Mouse (Mus musculus) CD4-positive, CD25-positive, alpha-beta regulatory T cell, adult 9 weeks (primary cell): ENCODE data around the gene Ms4a14. TPM values are rescaled to one million over a fixed set of nuclear protein-coding genes. Genes with fewer than 3 reads are reported as not detected.

Source experiments
- polyA plus RNA-seq: library from polyadenylated mRNA; unstranded; fragments of 100-300 nt; shearing (Covaris generic); gene quantifications from one replicate; pipeline ENCODE4 v1.2.1, GENCODE M21; 2017

The Ms4a14 gene
- polyA plus RNA-seq = not detected

DNA sequence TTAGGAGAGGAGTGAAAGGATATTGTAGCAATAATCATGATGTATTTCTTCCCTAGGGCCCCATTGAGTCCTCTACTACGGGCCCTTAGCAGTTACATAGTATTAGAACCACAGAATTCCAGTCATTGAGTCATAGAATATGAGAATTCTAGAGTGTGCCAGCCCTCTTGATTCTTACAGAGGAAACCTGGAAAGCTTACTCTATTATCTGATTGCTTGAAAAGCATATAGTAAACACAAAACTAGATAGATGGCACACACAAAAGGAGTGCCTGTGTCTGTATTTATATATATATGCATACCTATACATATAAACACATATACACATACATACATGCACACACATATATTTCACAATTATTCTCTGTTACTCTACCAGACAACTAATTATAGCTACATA lies at the start of gene Ms4a14:
TSS of gene Ms4a14 (minus strand) at position 101 of the 400 bp plus-strand sequence.

DNA sequence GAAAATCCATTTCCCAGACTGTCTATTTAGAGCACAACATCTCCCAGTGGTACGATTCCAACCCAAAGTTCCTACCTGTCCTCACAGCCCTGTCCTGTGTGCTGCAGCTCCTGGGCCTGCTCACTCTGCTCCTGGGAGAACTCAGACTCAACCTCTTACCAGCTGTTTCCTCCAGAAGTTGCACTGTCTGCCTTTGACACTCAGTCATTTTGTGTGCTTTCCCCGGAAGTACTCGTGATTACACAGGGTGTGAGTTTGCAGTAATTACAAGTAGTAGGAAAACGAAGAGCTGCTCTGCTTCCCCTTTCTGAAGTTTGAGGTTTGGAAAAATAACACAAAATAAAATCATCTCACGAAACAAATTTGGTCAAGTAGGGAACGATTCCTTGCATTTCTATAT lies 21.7 kb upstream of the Ms4a14 start, which contains the start of gene Ms4a7:
TSS of gene Ms4a7 (minus strand) at position 215 of the 400 bp plus-strand sequence.

DNA sequence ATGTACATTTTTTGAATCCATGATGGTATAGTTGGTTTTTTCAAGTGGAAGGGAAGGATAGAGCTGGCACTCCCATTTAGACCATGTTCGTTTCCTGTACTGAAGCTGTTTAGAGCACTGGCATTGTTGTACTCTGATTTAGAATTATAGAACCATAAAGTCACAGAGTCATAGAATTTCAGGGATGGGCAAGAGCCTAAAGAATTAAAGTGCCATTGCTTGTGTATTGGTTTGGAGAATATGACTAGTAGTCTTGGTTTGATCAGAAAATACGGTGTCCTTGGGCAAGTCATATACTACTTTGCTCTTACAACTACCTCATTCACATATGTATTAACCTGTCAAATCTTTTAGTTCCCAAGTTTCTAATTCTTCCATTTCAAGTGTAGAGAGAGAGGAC lies 30.5 kb downstream of the Ms4a14 start, which contains the start of gene Ms4a5:
TSS of gene Ms4a5 (minus strand) at position 101 of the 400 bp plus-strand sequence.

DNA sequence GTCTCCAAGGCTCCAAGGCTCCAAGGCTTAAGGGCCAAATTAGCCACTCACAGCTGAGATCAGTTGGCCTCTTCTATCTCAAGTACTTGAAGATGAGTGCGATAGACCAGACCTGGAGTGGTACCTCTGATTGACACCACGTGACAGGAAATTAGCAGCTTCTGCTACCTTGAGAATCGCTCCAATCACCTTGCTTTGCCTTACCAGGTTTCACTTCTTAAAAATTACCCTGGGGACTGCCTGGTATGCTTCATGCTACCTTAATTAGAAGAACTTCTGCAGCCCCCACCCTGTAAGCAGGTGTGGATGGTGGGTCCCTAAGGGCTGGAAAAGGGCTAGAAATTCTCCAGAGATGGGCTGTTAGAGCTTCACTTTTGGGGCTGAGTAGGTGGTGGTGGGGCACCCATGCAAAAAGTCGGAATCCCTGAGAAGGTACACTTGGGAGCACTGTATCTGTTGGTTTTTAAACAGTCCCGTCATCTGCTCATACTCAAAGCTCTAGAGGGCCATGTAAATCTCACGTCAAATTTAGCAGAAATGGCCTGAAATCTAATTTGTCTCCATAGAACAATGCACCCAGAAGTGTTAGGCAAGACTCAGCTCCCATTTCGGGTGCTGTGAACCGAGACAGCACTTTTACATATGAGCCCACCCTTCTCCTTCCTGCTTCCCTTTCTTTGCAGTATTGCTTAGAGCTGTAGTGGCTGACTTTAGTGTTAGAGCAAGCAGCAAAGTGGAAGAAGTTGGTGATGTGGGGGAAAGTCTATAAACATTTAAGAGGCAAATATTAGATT lies 48.0 kb downstream of the Ms4a14 start, which contains the start of gene Ms4a1:
TSS of gene Ms4a1 (minus strand) at position 190 of the 794 bp plus-strand sequence.

Other genes starting within 250 kb of the Ms4a14 start
- not detected for gene Ms4a8a, start 233.4 kb downstream of the Ms4a14 start, polyA plus RNA-seq
- gene 1700017D01Rik, start 183.6 kb downstream of the Ms4a14 start, polyA plus RNA-seq = not detected
- gene 1700025F22Rik, start 149.1 kb downstream of the Ms4a14 start, polyA plus RNA-seq = not detected
- gene Ms4a13, start 117.7 kb downstream of the Ms4a14 start, polyA plus RNA-seq = not detected
- gene Ms4a12, start 82.0 kb downstream of the Ms4a14 start, polyA plus RNA-seq = not detected
- 1.3 TPM for gene Ms4a1, start 48.2 kb downstream of the Ms4a14 start, polyA plus RNA-seq
- not detected for gene Ms4a5, start 30.6 kb downstream of the Ms4a14 start, polyA plus RNA-seq
- gene Ms4a7, start 21.7 kb upstream of the Ms4a14 start, polyA plus RNA-seq = 0.21 TPM
- gene Ms4a4a, start 61.1 kb upstream of the Ms4a14 start, polyA plus RNA-seq = 2.8 TPM
- gene Ms4a4c, start 90.3 kb upstream of the Ms4a14 start, polyA plus RNA-seq = 100 TPM
- 3,877 TPM for gene Ms4a4b, start 129.1 kb upstream of the Ms4a14 start, polyA plus RNA-seq
- gene Ms4a6c, start 154.9 kb upstream of the Ms4a14 start, polyA plus RNA-seq = 18.1 TPM
- gene Gm8369, start 171.5 kb upstream of the Ms4a14 start, polyA plus RNA-seq = 394 TPM
- gene Ms4a6b, start 202.1 kb upstream of the Ms4a14 start, polyA plus RNA-seq = 1,105 TPM
- 3.6 TPM for gene Ms4a4d, start 222.3 kb upstream of the Ms4a14 start, polyA plus RNA-seq